Mouse (Mus musculus) CH12F3 (cell line): ENCODE measurements at regions not wholly inside any gene's neighbourhood (a gene's known extent, or its start where the extent isn't known, plus 50 kb on each side); places are given as distances from the start of the nearest gene placed in this dataset.

Source experiments
- in situ Hi-C: fragments of 300-500 bp; cut with MboI; formaldehyde crosslinking; loops from 2 replicates; pipeline ENCODE4 v1.14.3; 2020; ENCODE audit warnings: low sequenced_read_pairs

DNA sequence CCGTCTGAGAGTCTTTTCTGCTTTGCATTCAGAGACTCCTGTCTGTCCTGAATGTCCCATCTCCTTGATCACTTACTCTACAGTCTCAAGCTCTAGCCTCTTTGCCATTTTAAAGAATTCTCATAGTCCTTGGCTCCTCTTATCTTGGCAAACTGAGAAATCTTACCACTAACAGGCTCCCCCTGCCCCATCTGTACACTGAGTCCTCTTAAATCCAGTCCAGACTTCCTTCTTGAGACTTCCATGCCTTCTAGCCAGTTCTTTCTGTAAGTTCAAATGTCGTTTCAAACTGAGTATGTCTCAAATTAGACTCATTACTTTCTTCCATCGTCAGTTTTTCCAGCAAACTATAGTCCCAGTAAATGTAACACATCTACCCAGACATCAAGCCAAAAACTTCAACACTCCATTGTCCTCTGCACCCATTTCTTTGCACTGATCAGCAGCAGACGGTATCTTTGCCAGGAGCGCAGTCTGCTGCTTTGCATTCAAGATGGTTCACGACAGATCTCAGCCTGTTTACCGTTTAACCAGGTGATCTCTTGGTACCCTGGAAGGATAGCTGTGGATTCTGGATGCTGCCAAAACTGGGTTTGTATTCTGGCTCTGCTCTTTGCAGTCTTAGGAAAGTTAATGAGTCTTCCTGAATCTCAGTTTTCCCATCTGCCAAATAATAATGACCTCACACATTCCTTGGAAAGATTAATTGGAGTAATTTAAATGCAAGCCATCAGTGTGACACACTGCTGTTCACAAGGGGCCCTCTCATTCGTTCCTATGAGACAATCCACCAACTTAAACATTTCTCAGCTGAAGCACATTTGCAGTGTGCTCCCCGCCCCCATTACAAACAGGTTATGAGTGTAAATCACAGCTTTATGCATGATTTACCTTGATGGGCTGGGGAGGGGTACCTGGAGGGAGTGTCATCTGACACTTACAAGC is 53.4 kb upstream of the Dab2 start:
- in situ Hi-C loops = no loop called here

DNA sequence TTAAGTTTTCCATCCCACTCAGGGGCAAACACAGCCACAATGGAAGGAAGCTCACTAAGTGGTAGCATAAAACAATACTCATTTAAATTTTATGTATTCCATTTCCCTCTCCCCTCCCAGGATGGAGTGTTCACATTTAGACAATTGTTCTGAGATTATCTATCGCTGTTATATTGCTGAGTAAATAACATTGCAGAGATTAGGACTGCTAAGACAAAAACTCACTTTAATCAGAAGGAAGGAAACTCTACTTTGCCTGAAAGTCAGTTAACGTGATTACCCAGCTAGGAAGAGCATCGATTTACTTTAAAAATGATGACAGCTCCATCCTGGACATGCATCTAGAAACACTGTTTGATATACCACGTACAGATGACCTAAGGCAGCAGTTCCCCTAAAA is 51.1 kb upstream of the Dab2 start:
- in situ Hi-C loops = no loop called here
